Mouse (Mus musculus) embryo, embryonic 10 days (tissue): ENCODE measurements around the gene AV320801.
"Not testable (repeated sequence)": the region's sequence is repeated elsewhere in the genome, so short reads cannot be mapped to it uniquely, and the experiment has no call there.

Source experiments
- DNase-seq: peaks from one replicate; pipeline ENCODE4 v3.0.0-alpha.2; 2015; ENCODE audit warnings: low spot score

The AV320801 gene

GRCm38 (mm10) chrX:135494288-135494687, at the start of gene AV320801:
AV320801 (plus strand) TSS chrX:135494588.
- not testable (repeated sequence) for DNase-seq

GRCm38 (mm10) chrX:135464160-135464559, 30.2 kb upstream of the AV320801 start:
- not testable (repeated sequence) for DNase-seq

GRCm38 (mm10) chrX:135481902-135482301, 12.5 kb upstream of the AV320801 start:
- not testable (repeated sequence) for DNase-seq

GRCm38 (mm10) chrX:135483183-135483582, 11.2 kb upstream of the AV320801 start:
- DNase-seq = not testable (repeated sequence)
